Mouse (Mus musculus) layer of hippocampus, postnatal 14 days (tissue): Measurements from ENCODE around the gene Cln6. TPM values are rescaled to one million over a fixed set of nuclear protein-coding genes. Genes with fewer than 3 reads are reported as not detected.
"Not testable (repeated sequence)": the region's sequence is repeated elsewhere in the genome, so short reads cannot be mapped to it uniquely, and the experiment has no call there.

ENCODE experiments used
- DNase-seq, 2 experiments: peaks; one replicate each; pipeline ENCODE4 v3.0.0; 2021 to 2022; ENCODE audit warnings: low spot score in 2 of 2, mixed read lengths in 1 of 2
- total RNA-seq, 2 experiments: library from RNA; stranded (reverse); gene quantifications; 2 replicates each; pipeline ENCODE4 v1.2.3; 2021

Cln6 gene
- total RNA-seq, 2 experiments from 2014 or later = 10.7 to 11.3 TPM

GRCm38 (mm10) chr9:62828662-62829086 is 9.9 kb upstream of the Cln6 start:
- peak; percentile 94 for DNase-seq

- no peak for DNase-seq
These were observed 8.7 kb upstream of the Cln6 start for GRCm38 (mm10) chr9:62829877-62830276.

GRCm38 (mm10) chr9:62834906-62835305 is 3.7 kb upstream of the Cln6 start:
- DNase-seq = no peak

- DNase-seq = no peak
These were observed 2.7 kb upstream of the Cln6 start for GRCm38 (mm10) chr9:62835705-62836446.

GRCm38 (mm10) chr9:62837611-62838010 is 974 bp upstream of the Cln6 start:
- no peak for DNase-seq

GRCm38 (mm10) chr9:62838146-62838505 is 459 bp upstream of the Cln6 start:
- no peak for DNase-seq

GRCm38 (mm10) chr9:62839172-62839770 is 686 bp downstream of the Cln6 start:
- DNase-seq = no peak

- DNase-seq = no peak
These were observed 4.9 kb downstream of the Cln6 start for GRCm38 (mm10) chr9:62843356-62844024.

- no peak for DNase-seq
These were observed 5.9 kb downstream of the Cln6 start for GRCm38 (mm10) chr9:62844461-62844860.

- DNase-seq = peak; percentile 83 to 87
These were observed 9.1 kb downstream of the Cln6 start for GRCm38 (mm10) chr9:62847694-62848093.

- no peak for DNase-seq
These were observed 10.1 kb downstream of the Cln6 start for GRCm38 (mm10) chr9:62848641-62849040.

- DNase-seq = no peak
These were observed 13.0 kb downstream of the Cln6 start for GRCm38 (mm10) chr9:62851571-62851970.

GRCm38 (mm10) chr9:62854483-62854882 is 15.9 kb downstream of the Cln6 start:
- DNase-seq = no peak

GRCm38 (mm10) chr9:62857216-62857615 is 18.6 kb downstream of the Cln6 start:
- no peak for DNase-seq

- no peak for DNase-seq
These were observed 19.2 kb downstream of the Cln6 start, which contains the start of gene Calml4 for GRCm38 (mm10) chr9:62857719-62858261. TSS of gene Calml4 (plus strand) at chr9:62858080.

GRCm38 (mm10) chr9:62858266-62859019 is 19.9 kb downstream of the Cln6 start:
- no peak for DNase-seq

GRCm38 (mm10) chr9:62860102-62860501 is 21.5 kb downstream of the Cln6 start:
- not testable (repeated sequence) for DNase-seq

GRCm38 (mm10) chr9:62860866-62861265 is 22.3 kb downstream of the Cln6 start:
- DNase-seq = no peak

- DNase-seq = not testable (repeated sequence)
These were observed 30.7 kb downstream of the Cln6 start for GRCm38 (mm10) chr9:62869236-62869635.

GRCm38 (mm10) chr9:62870728-62871127 is 32.1 kb downstream of the Cln6 start:
- no peak for DNase-seq

- no peak for DNase-seq
These were observed 38.5 kb downstream of the Cln6 start for GRCm38 (mm10) chr9:62876966-62877616.
